Mouse (Mus musculus) intestine, embryonic 15.5 days (tissue): Measurements from ENCODE around the gene Khsrp. TPM values are rescaled to one million over a fixed set of nuclear protein-coding genes. Genes with fewer than 3 reads are reported as not detected.
A peak's percentile ranks its signal among the peaks of the same experiment; 100 is the strongest.

Experiments
- ATAC-seq: fragments of 200-750 bp; cut with Nextera tagmentation; 2 replicates; pipeline ENCODE4 v1.8.0; 2017; ENCODE audit warnings: moderate TSS enrichment, moderate library complexity
- H3K27ac ChIP-seq: fragments of 300-500 bp; sonication (generic); 2 replicates; pipeline ENCODE4 v1.5.1; 2015; ENCODE audit warnings: mild to moderate bottlenecking, inconsistent platforms
- H3K27me3 ChIP-seq: fragments of 300-500 bp; sonication (generic); replicated peaks from 2 replicates; pipeline ENCODE4 v1.6.1; 2015; ENCODE audit warnings: inconsistent platforms
- H3K36me3 ChIP-seq: fragments of 300-500 bp; sonication (generic); 2 replicates; pipeline ENCODE4 v1.6.1; 2015; ENCODE audit warnings: inconsistent platforms
- H3K4me1 ChIP-seq: fragments of 300-500 bp; sonication (generic); replicated peaks from 2 replicates; pipeline ENCODE4 v1.6.1; 2015; ENCODE audit warnings: inconsistent platforms
- H3K4me2 ChIP-seq: fragments of 300-500 bp; sonication (generic); replicated peaks from 2 replicates; pipeline ENCODE4 v1.6.1; 2015; ENCODE audit warnings: mild to moderate bottlenecking, inconsistent platforms
- H3K4me3 ChIP-seq: fragments of 300-500 bp; sonication (generic); replicated peaks from 2 replicates; pipeline ENCODE4 v1.5.1; 2015; ENCODE audit warnings: inconsistent platforms
- H3K9ac ChIP-seq: fragments of 300-500 bp; sonication (generic); 2 replicates; pipeline ENCODE4 v1.6.1; 2015; ENCODE audit warnings: inconsistent platforms
- H3K9me3 ChIP-seq: fragments of 300-500 bp; sonication (generic); 2 replicates; pipeline ENCODE4 v1.6.1; 2016; ENCODE audit warnings: inconsistent platforms
- WGBS: fragments of 180-500 bp; shearing (Covaris S2); methylation state at CpG from one replicate; pipeline ENCODE4 v1.1.7; 2015; 5-methylcytosine and 5-hydroxymethylcytosine counted together
- polyA plus RNA-seq: library from polyadenylated mRNA; unstranded; fragments of >200 nt; fragmentation: Nextera tagmentation; extraction: Ambion mirVana; gene quantifications from 2 replicates; pipeline ENCODE4 v1.2.1, GENCODE M21; 2015

The Khsrp gene
- polyA plus RNA-seq, 1 experiment from 2014 or later = 37.5 TPM

DNA sequence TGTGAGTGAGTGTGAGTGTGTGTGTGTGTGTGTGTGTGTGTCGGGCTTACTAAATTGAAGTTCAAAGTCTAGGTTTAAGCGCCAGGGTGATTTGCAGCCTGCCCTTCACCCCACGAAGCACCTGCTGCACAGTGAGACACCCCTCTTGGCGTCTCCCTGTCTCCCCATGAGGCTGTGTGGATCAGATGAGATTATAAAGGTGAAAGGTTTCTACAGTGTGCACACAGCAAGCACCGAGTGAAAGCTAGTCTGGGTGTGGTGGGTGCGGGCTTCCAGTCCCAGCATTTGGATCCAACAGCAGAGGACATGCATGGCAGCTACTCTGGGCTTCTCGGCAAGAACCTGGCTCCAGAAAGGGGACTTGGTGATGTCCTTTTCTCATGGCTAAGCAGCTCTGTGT, 50.3 kb downstream of the Khsrp start:
- Histone ChIP-seq H3K36me3 (no peaks in the 10 kb centered on the region), H3K27ac (peak overlapping the region; percentile 66; the same call in 1 of the 2 replicates), H3K4me1 (peaks cover 10% of the 10 kb centered on the region), H3K27me3 (no peaks in the 10 kb centered on the region), H3K9me3 (no peaks in the 10 kb centered on the region), H3K9ac (0 out of 2 replicates have a peak overlapping the region, but pooled peaks have one; percentile 13), H3K4me3 (no peak overlapping the region), H3K4me2 (0 out of 2 replicates have a peak overlapping the region, but pooled peaks have one; percentile 14)
- 57% methylated on average over 7 of the region's 7 CpGs for WGBS
- peak; percentile 83 for ATAC-seq

GRCm38 (mm10) chr17:56979524-56979923, 51.8 kb downstream of the Khsrp start:
- Histone ChIP-seq H3K36me3 (no peaks in the 10 kb centered on the region), H3K4me2 (peak overlapping the region; percentile 18), H3K4me1 (peaks cover 12% of the 10 kb centered on the region), H3K27me3 (no peaks in the 10 kb centered on the region), H3K27ac (peak overlapping the region; percentile 37; the same call in 1 of the 2 replicates), H3K9ac (no peak overlapping the region), H3K9me3 (no peaks in the 10 kb centered on the region), H3K4me3 (no peak overlapping the region)
- ATAC-seq = peak; percentile 31; the same call in 1 of the 2 replicates
- WGBS = 27% methylated on average over 5 of the region's 8 CpGs

- Histone ChIP-seq H3K4me3 (no peak overlapping the region), H3K9me3 (no peaks in the 10 kb centered on the region), H3K4me1 (peaks cover 13% of the 10 kb centered on the region), H3K4me2 (no peak overlapping the region), H3K27me3 (no peaks in the 10 kb centered on the region), H3K36me3 (no peaks in the 10 kb centered on the region), H3K9ac (no peak overlapping the region), H3K27ac (peak overlapping the region; percentile 41; the same call in 1 of the 2 replicates)
- WGBS = 64% methylated on average over 8 of the region's 8 CpGs
- ATAC-seq = peak; percentile 24
These were observed 54.6 kb downstream of the Khsrp start for GRCm38 (mm10) chr17:56976531-56977390.

DNA sequence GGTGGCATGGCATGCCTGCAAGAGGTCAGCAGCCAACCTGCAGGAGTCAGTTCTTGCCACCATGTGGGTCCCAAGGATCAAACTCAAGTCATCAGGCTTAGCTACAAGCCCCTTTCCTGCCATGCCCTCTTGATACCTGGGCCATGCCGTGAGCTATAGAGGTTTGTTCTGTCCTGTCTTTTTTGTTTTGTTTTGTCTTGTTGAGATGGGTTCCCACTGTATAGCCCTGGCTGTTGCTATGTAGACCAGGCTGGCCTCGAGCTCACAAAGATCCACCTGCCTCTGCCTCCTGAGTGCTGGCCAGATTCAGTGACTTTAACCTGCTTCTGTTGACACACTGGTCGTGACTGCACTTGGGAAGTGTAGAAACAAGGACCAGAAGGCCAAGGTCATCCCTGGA, 55.9 kb downstream of the Khsrp start:
- H3K9ac ChIP-seq = no peak overlapping the region
- ATAC-seq = no peak
- no peaks in the 10 kb centered on the region for H3K36me3 ChIP-seq
- H3K27ac ChIP-seq = no peak overlapping the region; the same call in 1 of the 2 replicates
- no peak overlapping the region for H3K4me3 ChIP-seq
- no peaks in the 10 kb centered on the region for H3K27me3 ChIP-seq
- H3K9me3 ChIP-seq = no peaks in the 10 kb centered on the region
- H3K4me2 ChIP-seq = no peak overlapping the region
- peaks cover 13% of the 10 kb centered on the region for H3K4me1 ChIP-seq
- 62% methylated on average over 3 of the region's 3 CpGs for WGBS

- H3K4me2 ChIP-seq = no peak overlapping the region
- H3K9me3 ChIP-seq = no peaks in the 10 kb centered on the region
- peaks cover 13% of the 10 kb centered on the region; the same call in 1 of the 2 replicates for H3K4me1 ChIP-seq
- 61% methylated on average over 5 of the region's 5 CpGs for WGBS
- no peaks in the 10 kb centered on the region for H3K27me3 ChIP-seq
- no peaks in the 10 kb centered on the region for H3K36me3 ChIP-seq
- H3K27ac ChIP-seq = no peak overlapping the region; the same call in 1 of the 2 replicates
- no peak overlapping the region for H3K9ac ChIP-seq
- H3K4me3 ChIP-seq = no peak overlapping the region
- ATAC-seq = peak; percentile 52
These were observed 56.5 kb downstream of the Khsrp start for GRCm38 (mm10) chr17:56974708-56975240.

- 64% methylated on average over 13 of the region's 14 CpGs for WGBS
- H3K27ac ChIP-seq = no peak overlapping the region; the same call in 1 of the 2 replicates
- H3K27me3 ChIP-seq = no peaks in the 10 kb centered on the region
- no peaks in the 10 kb centered on the region for H3K9me3 ChIP-seq
- ATAC-seq = peak; percentile 13
- no peak overlapping the region for H3K4me3 ChIP-seq
- no peak overlapping the region for H3K4me2 ChIP-seq
- no peak overlapping the region for H3K9ac ChIP-seq
- H3K4me1 ChIP-seq = peaks cover 13% of the 10 kb centered on the region; the same call in 1 of the 2 replicates
- H3K36me3 ChIP-seq = no peaks in the 10 kb centered on the region
These were observed 57.2 kb downstream of the Khsrp start for GRCm38 (mm10) chr17:56973956-56974707.

Other genes starting within 250 kb of the Khsrp start
- 3.1 and 4.4 TPM in 2 replicates for gene Rfx2, start 200.5 kb downstream of the Khsrp start, polyA plus RNA-seq
- not detected in 2 replicates for gene Acsbg2, start 157.1 kb downstream of the Khsrp start, polyA plus RNA-seq
- 0.15 and 0.19 TPM in 2 replicates for gene 1700061G19Rik, start 156.0 kb downstream of the Khsrp start, polyA plus RNA-seq
- 39.9 and 40.2 TPM in 2 replicates for gene Mllt1, start 96.1 kb downstream of the Khsrp start, polyA plus RNA-seq
- 0.46 and 1.00 TPM in 2 replicates for gene Acer1, start 49.4 kb downstream of the Khsrp start, polyA plus RNA-seq
- 149 and 166 TPM in 2 replicates for gene Clpp, start 41.2 kb downstream of the Khsrp start, polyA plus RNA-seq
- gene Alkbh7, start 34.2 kb downstream of the Khsrp start, polyA plus RNA-seq = 41.1 and 42.4 TPM in 2 replicates
- gene Pspn, start 31.5 kb downstream of the Khsrp start, polyA plus RNA-seq = 0.45 TPM in 1 of 2 replicates, not detected in the other
- gene Gtf2f1, start 20.2 kb downstream of the Khsrp start, polyA plus RNA-seq = 60.0 and 61.8 TPM in 2 replicates
- 0.24 and 0.42 TPM in 2 replicates for gene Gm17949, start 20.1 kb downstream of the Khsrp start, polyA plus RNA-seq
- not detected in 2 replicates for gene Slc25a41, start 10.1 kb upstream of the Khsrp start, polyA plus RNA-seq
- gene Crb3, start 27.6 kb upstream of the Khsrp start, polyA plus RNA-seq = 90.2 and 91.6 TPM in 2 replicates
- 7.8 and 8.8 TPM in 2 replicates for gene Slc25a23, start 28.3 kb upstream of the Khsrp start, polyA plus RNA-seq
- gene Dennd1c, start 47.0 kb upstream of the Khsrp start, polyA plus RNA-seq = 6.5 and 6.7 TPM in 2 replicates
- 24.2 and 27.1 TPM in 2 replicates for gene Tubb4a, start 56.3 kb upstream of the Khsrp start, polyA plus RNA-seq
- gene Tnfsf9, start 73.8 kb upstream of the Khsrp start, polyA plus RNA-seq = 8.3 and 8.9 TPM in 2 replicates
- gene Cd70, start 118.3 kb upstream of the Khsrp start, polyA plus RNA-seq = 0.23 TPM in 1 of 2 replicates, not detected in the other
- 0.23 and 0.29 TPM in 2 replicates for gene Tnfsf14, start 162.7 kb upstream of the Khsrp start, polyA plus RNA-seq
- 4.3 and 7.7 TPM in 2 replicates for gene C3, start 196.6 kb upstream of the Khsrp start, polyA plus RNA-seq
- 32.6 and 34.7 TPM in 2 replicates for gene Gpr108, start 216.9 kb upstream of the Khsrp start, polyA plus RNA-seq
- 45.2 and 46.1 TPM in 2 replicates for gene Trip10, start 217.9 kb upstream of the Khsrp start, polyA plus RNA-seq
- 3.2 TPM in 2 replicates for gene Vav1, start 247.6 kb upstream of the Khsrp start, polyA plus RNA-seq